Mouse (Mus musculus) heart, postnatal 10 days (tissue): ENCODE data around the gene Kcnd2. TPM values are rescaled to one million over a fixed set of nuclear protein-coding genes. Genes with fewer than 3 reads are reported as not detected.

Experiments used
- DNase-seq, 2 experiments: peaks; one replicate each; pipeline ENCODE4 v3.0.0; 2021
- intact Hi-C: fragments of 180-260 bp; cut with DNase I; formaldehyde crosslinking; loops from one replicate; pipeline ENCODE4 v1.15.1; 2025
- total RNA-seq, 2 experiments: library from RNA; stranded (reverse); gene quantifications; 2 replicates each; pipeline ENCODE4 v1.2.3; 2021

Kcnd2 gene
- total RNA-seq, 2 experiments from 2014 or later: 6.4 TPM

DNA sequence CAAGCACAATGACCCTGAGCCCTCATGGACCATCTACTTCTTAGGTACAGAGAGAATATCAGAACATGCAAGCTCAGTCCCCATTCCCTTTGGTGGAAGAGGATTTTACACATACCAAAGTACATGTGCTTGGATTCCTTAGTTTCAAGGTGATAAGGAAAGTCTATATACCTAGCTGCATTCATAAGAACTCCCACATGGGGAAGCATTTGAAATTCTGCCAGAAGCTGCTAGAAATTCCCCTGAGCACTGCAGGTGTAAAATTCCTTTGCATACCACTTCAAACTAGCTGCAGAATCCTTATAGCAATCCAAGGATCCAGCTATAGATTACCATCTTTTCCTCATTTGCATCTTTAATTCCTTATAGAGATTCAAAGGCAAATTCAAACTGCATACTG lies 440.4 kb downstream of the Kcnd2 start:
- no peak for DNase-seq
- intact Hi-C loops: no loop called here

DNA sequence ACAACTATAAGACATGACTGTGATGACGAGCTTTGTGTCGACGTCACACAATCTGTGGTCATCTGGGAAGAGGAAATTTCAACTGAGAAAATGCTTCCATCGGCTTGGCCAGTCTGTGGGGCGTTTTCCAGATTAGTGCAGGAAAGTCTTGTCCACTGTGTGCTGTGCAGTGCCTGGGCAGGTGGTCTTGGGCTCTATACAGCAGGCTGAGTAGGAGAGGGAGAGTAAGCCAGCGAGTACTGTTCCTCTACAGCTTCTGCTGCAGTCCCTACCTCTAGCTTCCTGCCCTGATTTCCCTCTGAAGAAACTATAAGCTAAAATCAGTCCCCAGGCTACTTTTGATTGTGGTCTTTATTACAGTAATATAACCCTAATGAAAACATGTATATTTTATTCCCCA lies 448.8 kb downstream of the Kcnd2 start:
- DNase-seq: no peak
- intact Hi-C loops: no loop called here

- no peak for DNase-seq
- intact Hi-C loops: no loop called here
Observed at GRCm38 (mm10) chr6:21664638-21665037, 449.3 kb downstream of the Kcnd2 start.

DNA sequence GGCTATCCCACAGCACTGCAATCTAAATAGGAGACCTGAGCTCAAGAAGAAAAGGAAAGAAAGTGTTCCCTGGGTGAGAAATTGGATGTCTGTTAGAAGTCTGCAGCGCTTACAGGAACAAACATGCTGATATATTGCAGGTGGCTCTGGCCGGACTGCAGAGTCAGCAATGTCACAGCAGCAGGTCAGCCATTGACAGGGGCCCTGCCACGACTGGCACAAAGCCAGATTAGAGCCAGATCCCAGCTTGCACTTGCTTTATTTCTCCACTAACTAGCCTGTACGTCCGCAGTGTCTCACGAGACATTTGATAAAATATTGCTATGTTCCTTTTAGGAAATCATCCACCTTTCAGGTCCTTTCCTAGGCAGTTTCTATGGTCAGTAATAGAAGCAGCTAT lies 468.9 kb downstream of the Kcnd2 start:
- intact Hi-C loops: no loop called here
- peak; percentile 24 to 31 for DNase-seq

DNA sequence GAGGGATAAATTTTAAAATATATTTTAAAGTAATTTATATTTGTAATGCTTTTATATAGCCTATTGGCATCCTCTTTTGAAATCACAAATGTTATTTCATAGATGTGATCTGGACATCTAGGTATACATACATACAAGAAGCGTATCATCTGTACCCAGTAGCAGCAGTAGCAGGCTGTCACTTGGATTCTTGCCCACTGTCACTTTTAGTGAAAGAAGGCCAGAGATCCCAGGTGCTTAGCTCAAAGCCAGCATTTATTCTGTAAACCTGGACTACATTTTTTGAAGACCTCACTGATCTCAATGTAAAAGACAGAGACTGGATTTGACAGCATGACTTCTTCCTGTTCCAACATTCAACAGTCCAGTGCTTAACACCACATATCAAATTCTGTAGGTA lies 471.1 kb downstream of the Kcnd2 start:
- intact Hi-C loops: no loop called here
- DNase-seq: no peak

GRCm38 (mm10) chr6:21692861-21693350 lies 477.6 kb downstream of the Kcnd2 start:
- intact Hi-C loops: no loop called here
- DNase-seq: no peak

DNA sequence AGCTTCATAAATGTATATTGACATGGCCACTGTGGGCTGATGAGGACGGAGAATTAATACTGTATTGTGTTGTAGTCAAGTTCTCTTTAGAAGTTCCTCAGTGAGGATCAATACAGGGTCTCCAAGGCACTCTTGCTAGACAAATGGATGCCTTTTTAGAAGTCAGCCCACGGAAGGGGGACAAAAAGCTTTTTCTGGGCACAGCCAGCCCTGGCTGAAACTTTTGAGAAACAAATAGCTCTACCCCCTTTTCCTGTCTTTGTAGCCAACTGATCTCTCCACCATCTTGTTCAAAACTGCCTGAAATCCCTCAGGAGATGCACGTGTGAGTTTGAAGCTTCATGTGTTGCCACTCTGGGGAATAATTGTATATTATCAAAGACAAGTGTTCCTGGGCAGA lies 482.3 kb downstream of the Kcnd2 start:
- intact Hi-C loops: no loop called here
- DNase-seq: no peak

- intact Hi-C loops: no loop called here
Observed at GRCm38 (mm10) chr6:21701131-21701530, 485.8 kb downstream of the Kcnd2 start.

GRCm38 (mm10) chr6:21709228-21709627 lies 493.9 kb downstream of the Kcnd2 start:
- intact Hi-C loops: no loop called here
- DNase-seq: peak; percentile 5 to 13

More at GRCm38 (mm10) chr6:21701131-21701530, 485.8 kb downstream of the Kcnd2 start:
- DNase-seq: no peak

- DNase-seq: no peak
- intact Hi-C loops: no loop called here
Observed at GRCm38 (mm10) chr6:21719121-21719520, 503.8 kb downstream of the Kcnd2 start.

GRCm38 (mm10) chr6:21722238-21722637 lies 506.9 kb downstream of the Kcnd2 start:
- intact Hi-C loops: no loop called here
- DNase-seq: no peak

DNA sequence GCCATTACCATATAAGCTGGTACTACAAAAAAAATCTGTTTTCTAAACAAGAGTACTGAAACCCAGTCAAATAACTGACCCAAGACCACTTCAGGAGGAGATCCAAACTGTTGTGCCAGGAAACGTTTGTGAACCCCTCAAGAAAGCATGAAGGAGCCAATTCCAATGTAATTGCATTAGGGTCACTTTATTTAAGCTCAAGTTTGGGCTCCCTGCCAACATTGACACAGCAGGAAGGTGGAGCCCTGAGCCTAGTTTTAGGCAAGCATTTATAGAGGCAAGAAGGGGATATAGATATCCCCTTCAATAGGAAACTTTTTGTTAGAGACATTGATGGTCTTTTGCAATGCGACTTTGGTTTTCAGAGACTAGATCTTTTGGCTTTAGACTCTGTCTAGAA lies 525.3 kb downstream of the Kcnd2 start:
- intact Hi-C loops: no loop called here
- DNase-seq: no peak

- DNase-seq: no peak
- intact Hi-C loops: no loop called here
Observed at GRCm38 (mm10) chr6:21744615-21745266, 529.4 kb downstream of the Kcnd2 start.

GRCm38 (mm10) chr6:21747536-21747935 lies 532.2 kb downstream of the Kcnd2 start:
- intact Hi-C loops: no loop called here

GRCm38 (mm10) chr6:21767787-21768221 lies 552.5 kb downstream of the Kcnd2 start:
- intact Hi-C loops: no loop called here
- peak in 1 of 2 experiments; percentile 5 for DNase-seq

More at GRCm38 (mm10) chr6:21747536-21747935, 532.2 kb downstream of the Kcnd2 start:
- no peak for DNase-seq

GRCm38 (mm10) chr6:21768745-21769446 lies 553.6 kb downstream of the Kcnd2 start:
- DNase-seq: peak; percentile 40 to 50
- intact Hi-C loops: no loop called here

DNA sequence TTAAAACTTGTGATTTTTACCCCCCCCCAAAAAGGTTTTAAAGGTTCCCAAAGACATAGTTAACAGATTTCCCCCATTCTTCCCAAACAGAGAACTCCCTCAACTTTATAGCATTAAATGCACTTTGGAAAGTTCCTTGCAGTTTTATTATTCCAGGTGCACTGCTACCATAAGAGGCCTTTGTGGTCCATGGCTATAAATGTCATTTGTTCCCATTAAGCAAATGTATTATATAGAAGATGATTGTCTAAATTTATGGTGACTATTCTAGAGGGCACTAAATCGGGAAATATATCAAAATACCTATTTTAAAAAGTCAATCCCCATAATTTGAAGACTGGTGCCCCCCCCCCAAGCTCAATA lies 554.1 kb downstream of the Kcnd2 start:
- no peak for DNase-seq
- intact Hi-C loops: no loop called here

DNA sequence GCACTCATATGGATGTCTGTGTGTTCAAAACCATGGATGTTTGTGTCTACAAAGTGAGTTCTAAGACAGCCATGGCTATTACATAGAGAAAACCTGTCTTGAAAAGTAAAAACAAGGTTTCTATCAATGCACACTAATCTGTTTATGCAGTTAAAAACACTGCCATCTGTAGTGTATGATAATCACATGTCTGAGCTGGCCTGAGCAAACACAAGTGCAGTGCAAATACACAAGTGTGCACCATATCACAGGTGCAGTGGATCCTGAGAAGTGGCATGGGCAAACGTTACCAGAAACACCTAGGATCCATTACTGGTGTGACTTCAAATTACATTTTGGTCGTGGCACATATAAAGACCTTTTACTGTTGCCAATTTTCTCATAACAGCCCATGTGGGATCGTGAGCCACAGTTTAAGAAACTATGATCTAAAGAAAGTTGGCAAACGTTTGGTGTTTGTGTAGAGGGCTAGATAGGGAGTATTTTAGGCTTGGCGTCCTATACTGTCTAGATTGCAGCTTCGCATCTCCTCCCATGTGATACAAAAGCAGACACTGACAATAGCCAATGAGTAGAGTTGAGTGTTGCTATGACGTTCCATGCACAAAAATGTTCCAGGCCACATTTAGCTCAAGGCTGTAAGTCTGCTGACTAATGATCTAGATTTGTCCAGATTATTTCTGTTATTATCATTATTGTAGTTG lies 559.1 kb downstream of the Kcnd2 start:
- DNase-seq: no peak

More for the DNA sequence above, 559.1 kb downstream of the Kcnd2 start:
- intact Hi-C loops: no loop called here
